Mouse (Mus musculus): ENCODE results near the gene Pcdh15. TPM values are rescaled to one million over a fixed set of nuclear protein-coding genes. Genes with fewer than 3 reads are reported as not detected.

The Pcdh15 gene
- polyA plus RNA-seq, 1 experiment from 2014 or later, result 2.6 TPM

GRCm38 (mm10) chr10:73147978-73148377 lies 48.8 kb downstream of the Pcdh15 start:
- H3K4me3 ChIP-seq, result no peak overlapping the region
- 85% methylated on average over 4 of the region's 4 CpGs for WGBS
- no peaks in the 10 kb centered on the region for H3K4me1 ChIP-seq
- H3K9ac ChIP-seq, result no peak overlapping the region
- ATAC-seq (ENCODE audit: low FRiP score, low read depth), result no peak
- no peak overlapping the region for H3K4me2 ChIP-seq (replicated peaks)
- no peaks in the 10 kb centered on the region for H3K9me3 ChIP-seq
- H3K36me3 ChIP-seq, result no peaks in the 10 kb centered on the region
- no peak overlapping the region for H3K27ac ChIP-seq
- no peaks in the 10 kb centered on the region for H3K27me3 ChIP-seq

GRCm38 (mm10) chr10:73154544-73154943 lies 55.4 kb downstream of the Pcdh15 start:
- Histone ChIP-seq H3K9ac (no peak overlapping the region), H3K27me3 (no peaks in the 10 kb centered on the region), H3K4me2 (replicated peaks) (no peak overlapping the region), H3K4me3 (no peak overlapping the region), H3K4me1 (no peaks in the 10 kb centered on the region), H3K36me3 (no peaks in the 10 kb centered on the region), H3K27ac (no peak overlapping the region), H3K9me3 (no peaks in the 10 kb centered on the region)
- ATAC-seq (ENCODE audit: low FRiP score, low read depth), result no peak
- 85% methylated on average over 5 of the region's 5 CpGs for WGBS

DNA sequence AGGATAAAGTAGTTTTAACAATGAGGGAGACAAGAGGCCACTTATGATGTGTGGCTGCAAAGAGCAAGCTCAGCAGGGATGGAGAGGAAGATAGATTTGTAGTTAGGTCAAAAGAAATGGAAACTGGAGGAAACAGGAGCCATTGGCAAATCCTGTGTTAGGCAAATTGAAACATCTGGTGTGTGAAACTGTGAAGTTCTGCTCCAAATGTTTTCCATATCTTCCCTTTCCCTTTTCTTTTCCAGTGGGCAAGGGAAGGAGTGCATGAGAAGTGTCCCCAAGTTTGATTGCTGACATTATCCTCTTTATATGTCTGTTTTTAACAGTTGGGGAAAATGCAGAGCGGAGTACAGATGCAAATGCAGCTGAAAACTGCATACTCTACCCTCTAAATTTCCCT lies 62.6 kb downstream of the Pcdh15 start:
- ATAC-seq (ENCODE audit: low FRiP score, low read depth), result no peak
- no peak overlapping the region for H3K27ac ChIP-seq
- 80% methylated on average over 1 of the region's 1 CpGs for WGBS
- no peaks in the 10 kb centered on the region for H3K36me3 ChIP-seq
- H3K4me3 ChIP-seq, result no peak overlapping the region
- H3K4me2 ChIP-seq (replicated peaks), result no peak overlapping the region
- no peaks in the 10 kb centered on the region for H3K27me3 ChIP-seq
- H3K9me3 ChIP-seq, result no peaks in the 10 kb centered on the region
- H3K4me1 ChIP-seq, result no peaks in the 10 kb centered on the region
- no peak overlapping the region for H3K9ac ChIP-seq

DNA sequence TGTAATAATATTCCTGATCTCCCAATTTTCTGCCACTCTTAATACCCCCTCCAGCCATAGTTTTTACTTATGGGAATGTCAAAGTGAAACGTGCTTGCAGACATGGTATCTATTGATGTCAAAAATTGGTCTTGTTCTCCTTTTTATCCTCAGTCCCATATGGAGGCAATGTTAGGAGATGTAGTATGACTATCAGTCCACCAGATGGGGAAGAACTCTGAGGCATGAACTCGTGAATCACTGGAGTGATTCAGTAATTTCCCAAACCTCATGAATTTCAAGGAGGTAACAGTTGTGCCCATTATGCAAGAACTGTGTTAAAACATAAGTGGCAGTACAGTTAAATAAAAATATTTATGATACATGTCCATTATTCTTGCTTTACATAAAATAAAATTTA lies 116.9 kb downstream of the Pcdh15 start:
- ATAC-seq (ENCODE audit: low FRiP score, low read depth), result no peak
- Histone ChIP-seq H3K9me3 (no peaks in the 10 kb centered on the region), H3K27me3 (no peaks in the 10 kb centered on the region), H3K4me1 (no peaks in the 10 kb centered on the region), H3K4me3 (no peak overlapping the region), H3K36me3 (no peaks in the 10 kb centered on the region), H3K27ac (no peak overlapping the region), H3K9ac (no peak overlapping the region), H3K4me2 (replicated peaks) (no peak overlapping the region)
- WGBS, result 70% methylated on average over 2 of the region's 2 CpGs

DNA sequence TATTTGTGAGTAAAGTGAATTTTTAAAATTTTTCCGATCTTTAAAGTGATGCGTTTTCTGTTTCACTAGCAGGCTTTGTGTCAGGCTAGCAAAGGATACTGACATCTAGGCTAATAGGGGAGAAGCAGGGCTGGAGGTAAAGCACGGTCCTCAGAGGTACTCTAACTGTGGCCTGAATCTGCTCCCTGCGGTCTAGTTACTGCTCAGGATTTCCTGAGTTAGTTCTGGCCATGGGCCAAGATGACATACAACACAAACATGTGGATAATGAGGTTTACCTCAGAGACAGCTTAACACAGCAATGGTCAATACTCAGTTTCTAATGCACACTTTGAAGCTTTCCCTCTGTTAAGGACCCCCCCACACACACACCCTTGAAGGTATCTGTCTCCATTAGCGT lies 143.2 kb downstream of the Pcdh15 start:
- H3K4me1 ChIP-seq, result peaks cover 5% of the 10 kb centered on the region; the same call in 1 of the 2 replicates
- no peaks in the 10 kb centered on the region for H3K36me3 ChIP-seq
- no peak overlapping the region for H3K9ac ChIP-seq
- H3K27ac ChIP-seq, result no peak overlapping the region
- no peak overlapping the region for H3K4me2 ChIP-seq (replicated peaks)
- no peaks in the 10 kb centered on the region for H3K27me3 ChIP-seq
- no peaks in the 10 kb centered on the region for H3K9me3 ChIP-seq
- H3K4me3 ChIP-seq, result no peak overlapping the region
- 60% methylated on average over 5 of the region's 5 CpGs for WGBS
- ATAC-seq (ENCODE audit: low FRiP score, low read depth), result peak; percentile 74

GRCm38 (mm10) chr10:73280438-73280837 lies 181.3 kb downstream of the Pcdh15 start:
- WGBS, result 92% methylated on average over 4 of the region's 4 CpGs
- Histone ChIP-seq H3K4me3 (no peak overlapping the region), H3K4me1 (no peaks in the 10 kb centered on the region), H3K27ac (no peak overlapping the region), H3K9ac (no peak overlapping the region), H3K4me2 (replicated peaks) (no peak overlapping the region), H3K27me3 (no peaks in the 10 kb centered on the region), H3K9me3 (no peaks in the 10 kb centered on the region), H3K36me3 (no peaks in the 10 kb centered on the region)
- no peak for ATAC-seq (ENCODE audit: low FRiP score, low read depth)

GRCm38 (mm10) chr10:73296456-73296855 lies 197.3 kb downstream of the Pcdh15 start:
- H3K4me1 ChIP-seq, result no peaks in the 10 kb centered on the region
- H3K27ac ChIP-seq, result no peak overlapping the region
- no peak overlapping the region for H3K4me2 ChIP-seq (replicated peaks)
- no peak overlapping the region for H3K4me3 ChIP-seq
- H3K27me3 ChIP-seq, result no peaks in the 10 kb centered on the region
- no peaks in the 10 kb centered on the region for H3K9me3 ChIP-seq
- no peak for ATAC-seq (ENCODE audit: low FRiP score, low read depth)
- WGBS, result 56% methylated on average over 5 of the region's 5 CpGs
- H3K36me3 ChIP-seq, result no peaks in the 10 kb centered on the region
- no peak overlapping the region for H3K9ac ChIP-seq

DNA sequence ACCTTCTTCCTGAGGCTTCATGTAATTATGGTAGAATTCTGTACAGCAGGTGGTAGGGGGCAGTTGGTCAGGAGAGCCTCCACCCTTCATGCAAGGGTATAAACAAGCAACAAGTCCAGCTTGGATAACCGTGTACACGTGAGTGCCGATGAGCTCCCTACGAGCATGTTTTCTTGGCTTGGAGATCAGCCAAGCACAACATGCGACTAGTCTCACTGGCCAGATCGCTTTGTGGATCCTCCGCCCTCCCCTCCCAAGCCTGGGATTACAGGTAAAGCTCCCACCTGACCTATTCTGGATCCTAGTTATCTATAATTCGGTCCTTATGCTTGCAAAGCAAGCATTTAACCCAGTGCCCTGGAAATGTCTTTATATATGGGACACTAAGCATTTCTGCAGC lies 202.8 kb downstream of the Pcdh15 start:
- 78% methylated on average over 8 of the region's 8 CpGs for WGBS
- Histone ChIP-seq H3K27ac (no peak overlapping the region), H3K4me2 (replicated peaks) (no peak overlapping the region), H3K9me3 (no peaks in the 10 kb centered on the region), H3K4me1 (no peaks in the 10 kb centered on the region), H3K9ac (no peak overlapping the region), H3K36me3 (no peaks in the 10 kb centered on the region), H3K27me3 (no peaks in the 10 kb centered on the region), H3K4me3 (no peak overlapping the region)
- no peak for ATAC-seq (ENCODE audit: low FRiP score, low read depth)

GRCm38 (mm10) chr10:73306677-73307076 lies 207.5 kb downstream of the Pcdh15 start:
- WGBS, result 87% methylated on average over 1 of the region's 1 CpGs
- ATAC-seq (ENCODE audit: low FRiP score, low read depth), result no peak
- Histone ChIP-seq H3K36me3 (no peaks in the 10 kb centered on the region), H3K4me2 (replicated peaks) (no peak overlapping the region), H3K27ac (no peak overlapping the region), H3K9ac (no peak overlapping the region), H3K27me3 (no peaks in the 10 kb centered on the region), H3K9me3 (no peaks in the 10 kb centered on the region), H3K4me3 (no peak overlapping the region), H3K4me1 (no peaks in the 10 kb centered on the region)

- no peaks in the 10 kb centered on the region for H3K36me3 ChIP-seq
- H3K27ac ChIP-seq, result no peak overlapping the region
- WGBS, result 88% methylated on average over 7 of the region's 7 CpGs
- no peaks in the 10 kb centered on the region for H3K9me3 ChIP-seq
- no peaks in the 10 kb centered on the region for H3K27me3 ChIP-seq
- H3K9ac ChIP-seq, result no peak overlapping the region
- no peak overlapping the region for H3K4me3 ChIP-seq
- ATAC-seq (ENCODE audit: low FRiP score, low read depth), result no peak
- no peaks in the 10 kb centered on the region for H3K4me1 ChIP-seq
- no peak overlapping the region for H3K4me2 ChIP-seq (replicated peaks)
Measured at GRCm38 (mm10) chr10:73326861-73327260, 227.7 kb downstream of the Pcdh15 start.

- WGBS, result 85% methylated on average over 1 of the region's 1 CpGs
- Histone ChIP-seq H3K27ac (no peak overlapping the region), H3K36me3 (no peaks in the 10 kb centered on the region), H3K27me3 (no peaks in the 10 kb centered on the region), H3K9ac (no peak overlapping the region), H3K9me3 (no peaks in the 10 kb centered on the region), H3K4me2 (replicated peaks) (no peak overlapping the region), H3K4me1 (no peaks in the 10 kb centered on the region), H3K4me3 (no peak overlapping the region)
- no peak for ATAC-seq (ENCODE audit: low FRiP score, low read depth)
Measured at GRCm38 (mm10) chr10:73333426-73333825, 234.3 kb downstream of the Pcdh15 start.

- WGBS, result 72% methylated on average over 2 of the region's 2 CpGs
Measured at GRCm38 (mm10) chr10:73379001-73379400, 279.9 kb downstream of the Pcdh15 start.

GRCm38 (mm10) chr10:73384003-73384402 lies 284.9 kb downstream of the Pcdh15 start:
- H3K36me3 ChIP-seq, result no peaks in the 10 kb centered on the region
- no peaks in the 10 kb centered on the region for H3K9me3 ChIP-seq
- 92% methylated on average over 2 of the region's 2 CpGs for WGBS
- H3K27ac ChIP-seq, result no peak overlapping the region
- H3K4me1 ChIP-seq, result no peaks in the 10 kb centered on the region
- H3K4me2 ChIP-seq (replicated peaks), result no peak overlapping the region
- no peak for ATAC-seq (ENCODE audit: low FRiP score, low read depth)
- H3K27me3 ChIP-seq, result no peaks in the 10 kb centered on the region
- no peak overlapping the region for H3K4me3 ChIP-seq
- no peak overlapping the region for H3K9ac ChIP-seq

More at GRCm38 (mm10) chr10:73379001-73379400, 279.9 kb downstream of the Pcdh15 start:
- Histone ChIP-seq H3K27me3 (no peaks in the 10 kb centered on the region), H3K27ac (no peak overlapping the region), H3K4me2 (replicated peaks) (no peak overlapping the region), H3K9me3 (no peaks in the 10 kb centered on the region), H3K4me3 (no peak overlapping the region), H3K9ac (no peak overlapping the region), H3K36me3 (no peaks in the 10 kb centered on the region), H3K4me1 (no peaks in the 10 kb centered on the region)
- no peak for ATAC-seq (ENCODE audit: low FRiP score, low read depth)
